Mouse (Mus musculus) kidney, adult 2 months (tissue): ENCODE data around the gene Pdzrn3. TPM values are rescaled to one million over a fixed set of nuclear protein-coding genes. Genes with fewer than 3 reads are reported as not detected.
A peak's percentile ranks its signal among the peaks of the same experiment; 100 is the strongest.

ENCODE experiments used
- DNase-seq: peaks from one replicate; pipeline ENCODE4 v3.0.0; 2021
- H3K27ac ChIP-seq: fragments of 200-500 bp; 2 replicates; pipeline ENCODE4 v1.5.1; 2012; ENCODE audit warnings: low read depth, low read length, control low read depth, inconsistent platforms; ENCODE audit not compliant: insufficient read depth
- H3K27me3 ChIP-seq: fragments of 200-500 bp; replicated peaks from 2 replicates; pipeline ENCODE4 v1.6.1; 2012; ENCODE audit warnings: mild to moderate bottlenecking, moderate library complexity, low read length, inconsistent platforms; ENCODE audit not compliant: control insufficient read depth, insufficient read depth
- H3K36me3 ChIP-seq: fragments of 200-500 bp; 2 replicates; pipeline ENCODE4 v1.6.1; 2012; ENCODE audit warnings: mild to moderate bottlenecking, moderate library complexity, low read length, inconsistent platforms; ENCODE audit not compliant: control insufficient read depth, insufficient read depth
- H3K4me1 ChIP-seq: fragments of 200-500 bp; 2 replicates; pipeline ENCODE4 v1.6.1; 2011; ENCODE audit warnings: low read length; ENCODE audit not compliant: control insufficient read depth, insufficient read depth
- H3K4me3 ChIP-seq: fragments of 200-500 bp; 2 replicates; pipeline ENCODE4 v1.5.1; 2011; ENCODE audit warnings: mild to moderate bottlenecking, low read depth, low read length, control low read depth; ENCODE audit not compliant: insufficient read depth
- CTCF ChIP-seq: fragments of 200-500 bp; conservative IDR thresholded peaks from 2 replicates; pipeline ENCODE4 v1.5.1; 2011; ENCODE audit warnings: low read depth, mild to moderate bottlenecking, control low read depth, low read length, moderate library complexity, mixed read lengths; ENCODE audit not compliant: insufficient read depth, insufficient read length
- POLR2A ChIP-seq: fragments of 200-500 bp; IDR thresholded peaks from one replicate; pipeline ENCODE4 v1.6.1; 2011; ENCODE audit warnings: low read depth, low read length, control low read depth
- WGBS: fragments of 180-500 bp; shearing (Covaris S2); methylation state at CpG from one replicate; pipeline ENCODE4 v1.1.7; 2018; 5-methylcytosine and 5-hydroxymethylcytosine counted together
- polyA plus RNA-seq: library from polyadenylated mRNA; depleted of rRNA; stranded (reverse); fragments of >200 nt; gene quantifications from 2 replicates; pipeline ENCODE4 v1.2.3, GENCODE M21; 2012

Gene Pdzrn3
- polyA plus RNA-seq, 1 experiment: 11.9 TPM

DNA sequence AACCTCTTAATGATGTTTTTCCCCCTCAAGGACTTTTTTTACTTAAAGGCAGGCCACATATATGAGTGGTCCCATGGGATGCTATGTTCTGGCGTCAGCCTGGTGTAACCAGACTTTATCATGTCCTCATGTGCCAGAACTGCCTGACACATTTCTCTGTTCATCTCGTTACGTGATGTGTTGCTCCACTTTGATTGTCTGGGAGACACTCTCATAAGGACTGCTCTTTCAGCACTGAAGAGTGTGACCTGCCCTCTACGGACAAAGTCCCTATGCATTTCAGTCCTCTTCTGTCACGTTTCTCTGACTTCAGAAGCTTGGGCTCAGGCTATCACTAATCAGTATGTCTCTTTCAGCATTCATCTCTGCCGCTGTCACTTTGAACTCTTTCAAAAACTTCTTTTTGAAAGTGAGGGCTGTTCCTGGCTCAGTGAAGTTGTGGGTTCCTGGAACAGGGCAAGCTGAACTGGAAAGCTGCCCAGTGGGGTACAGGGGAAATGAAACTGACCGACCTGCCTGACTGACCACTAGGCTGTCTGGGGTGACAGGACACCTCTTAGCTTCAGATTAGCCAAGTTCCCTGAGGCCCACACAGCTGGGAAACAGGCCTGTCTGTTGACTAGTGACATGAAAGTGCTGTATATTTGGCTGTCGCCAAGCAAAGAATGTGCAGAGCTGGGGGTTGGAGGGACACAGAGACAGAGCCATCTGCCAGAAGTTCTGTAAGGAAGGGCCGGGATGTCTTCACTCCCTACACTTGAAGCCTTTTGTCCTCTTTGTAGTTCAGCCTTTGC lies 10.7 kb downstream of the Pdzrn3 start:
- no peaks in the 10 kb centered on the region for H3K36me3 ChIP-seq
- 48% methylated on average over 9 of the region's 9 CpGs for WGBS
- no peak overlapping the region for H3K27ac ChIP-seq
- no peak overlapping the region for H3K4me3 ChIP-seq
- 0 out of 2 replicates have a peak, but pooled peaks have one; percentile 9 for TF ChIP-seq CTCF
- no peak for TF ChIP-seq POLR2A
- peak; percentile 85 for DNase-seq
- H3K4me1 ChIP-seq: peaks cover 8% of the 10 kb centered on the region; the same call in 1 of the 2 replicates
- no peaks in the 10 kb centered on the region for H3K27me3 ChIP-seq

DNA sequence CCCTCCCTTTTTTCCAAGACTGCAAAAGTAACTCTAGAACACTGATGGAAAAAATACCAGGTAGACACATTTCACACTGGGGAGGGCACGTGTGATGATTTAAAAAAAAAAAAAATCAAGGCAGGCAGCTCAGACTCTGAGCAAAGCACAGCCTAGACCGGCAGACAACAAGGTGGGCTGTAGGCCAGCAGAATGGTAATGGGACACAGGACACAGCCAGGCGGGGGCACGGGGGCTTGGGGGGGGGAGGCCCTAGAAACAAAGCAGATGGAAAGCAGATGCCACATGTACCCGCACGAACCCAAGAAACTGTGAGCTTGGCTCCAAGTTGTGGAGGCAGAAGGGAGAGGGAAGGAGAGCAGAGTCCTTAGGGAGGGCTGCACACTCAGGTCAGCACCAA lies 11.9 kb downstream of the Pdzrn3 start:
- H3K27ac ChIP-seq: no peak overlapping the region
- no peak overlapping the region for H3K4me3 ChIP-seq
- no peaks in the 10 kb centered on the region for H3K36me3 ChIP-seq
- no peak for DNase-seq
- WGBS: 80% methylated on average over 6 of the region's 6 CpGs
- H3K4me1 ChIP-seq: peaks cover 8% of the 10 kb centered on the region; the same call in 1 of the 2 replicates
- H3K27me3 ChIP-seq: no peaks in the 10 kb centered on the region
- TF ChIP-seq CTCF: no peak
- no peak for TF ChIP-seq POLR2A

DNA sequence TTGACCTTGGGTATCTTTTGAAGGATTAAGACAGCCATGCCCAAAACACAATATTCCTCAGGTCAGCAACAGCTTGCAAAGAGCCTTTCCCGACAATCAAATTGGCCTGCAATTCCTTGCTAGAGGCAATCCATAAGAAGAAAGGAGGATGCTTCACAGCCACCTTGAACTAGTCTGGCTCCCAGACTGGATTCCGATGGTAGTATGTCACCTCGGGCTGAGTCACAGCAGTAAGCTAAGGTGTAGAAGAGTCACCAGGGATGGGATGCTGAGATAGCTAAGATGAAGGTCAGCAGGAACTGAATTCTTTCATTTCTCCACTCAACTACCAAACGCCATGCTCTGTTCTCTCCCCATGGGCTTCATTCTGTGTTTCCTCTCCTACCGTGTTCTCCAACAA lies 13.8 kb downstream of the Pdzrn3 start:
- Histone ChIP-seq H3K27me3 (no peaks in the 10 kb centered on the region), H3K27ac (no peak overlapping the region), H3K4me3 (no peak overlapping the region), H3K36me3 (no peaks in the 10 kb centered on the region), H3K4me1 (peaks cover 5% of the 10 kb centered on the region; the same call in 1 of the 2 replicates)
- TF ChIP-seq CTCF (no peak), POLR2A (no peak)
- WGBS: 89% methylated on average over 5 of the region's 5 CpGs
- no peak for DNase-seq

DNA sequence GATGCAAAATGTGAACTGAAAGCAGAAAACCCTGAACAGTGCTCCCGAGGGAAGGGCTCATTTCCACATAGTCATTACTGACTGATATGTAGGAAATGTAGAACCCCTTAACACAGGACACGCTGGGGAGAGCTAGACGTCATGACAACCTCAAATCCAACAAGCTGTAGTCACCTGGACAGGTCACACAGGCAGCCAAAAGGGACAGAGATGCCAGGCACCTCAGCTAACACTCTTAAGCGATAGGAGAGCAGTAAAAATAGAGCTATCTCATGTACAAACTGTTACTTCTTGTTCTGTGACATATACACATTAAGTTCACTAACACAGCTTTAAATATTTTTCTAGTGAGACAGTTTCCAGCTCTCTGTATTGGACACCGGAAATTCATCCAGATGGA lies 15.0 kb downstream of the Pdzrn3 start:
- H3K36me3 ChIP-seq: no peaks in the 10 kb centered on the region
- no peaks in the 10 kb centered on the region for H3K27me3 ChIP-seq
- H3K27ac ChIP-seq: no peak overlapping the region
- no peak overlapping the region for H3K4me3 ChIP-seq
- 76% methylated on average over 5 of the region's 5 CpGs for WGBS
- peaks cover 5% of the 10 kb centered on the region; the same call in 1 of the 2 replicates for H3K4me1 ChIP-seq
- TF ChIP-seq POLR2A (no peak), CTCF (no peak)
- no peak for DNase-seq

DNA sequence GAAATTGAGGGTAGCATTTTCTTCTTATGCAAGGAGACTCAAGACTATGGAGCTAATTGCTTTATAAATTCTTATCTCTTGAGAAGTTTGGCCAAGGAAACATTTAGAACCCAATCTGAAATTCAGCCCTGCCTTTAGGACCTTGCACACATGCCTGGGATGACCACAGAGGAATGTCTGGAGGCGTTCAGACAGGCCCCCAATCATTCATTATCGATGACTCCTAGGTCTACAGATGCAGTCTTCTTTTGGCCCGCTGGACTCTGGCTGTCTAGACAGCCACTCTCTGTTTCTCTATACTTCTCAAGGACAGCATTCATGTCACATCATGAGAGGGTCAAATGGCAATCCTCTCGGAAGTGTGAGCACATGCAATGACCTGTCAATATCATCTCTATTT lies 15.4 kb downstream of the Pdzrn3 start:
- no peaks in the 10 kb centered on the region for H3K36me3 ChIP-seq
- H3K27me3 ChIP-seq: no peaks in the 10 kb centered on the region
- TF ChIP-seq CTCF (no peak), POLR2A (no peak)
- DNase-seq: no peak
- H3K4me1 ChIP-seq: peaks cover 1% of the 10 kb centered on the region; the same call in 1 of the 2 replicates
- no peak overlapping the region for H3K27ac ChIP-seq
- H3K4me3 ChIP-seq: no peak overlapping the region
- 83% methylated on average over 4 of the region's 4 CpGs for WGBS

- Histone ChIP-seq H3K36me3 (no peaks in the 10 kb centered on the region), H3K4me1 (no peaks in the 10 kb centered on the region), H3K27me3 (no peaks in the 10 kb centered on the region), H3K4me3 (no peak overlapping the region), H3K27ac (no peak overlapping the region)
- WGBS: 68% methylated on average over 12 of the region's 12 CpGs
- no peak for DNase-seq
- no peak for TF ChIP-seq CTCF
- TF ChIP-seq POLR2A: no peak
Measured at GRCm38 (mm10) chr6:101360211-101360737, 17.4 kb downstream of the Pdzrn3 start.

DNA sequence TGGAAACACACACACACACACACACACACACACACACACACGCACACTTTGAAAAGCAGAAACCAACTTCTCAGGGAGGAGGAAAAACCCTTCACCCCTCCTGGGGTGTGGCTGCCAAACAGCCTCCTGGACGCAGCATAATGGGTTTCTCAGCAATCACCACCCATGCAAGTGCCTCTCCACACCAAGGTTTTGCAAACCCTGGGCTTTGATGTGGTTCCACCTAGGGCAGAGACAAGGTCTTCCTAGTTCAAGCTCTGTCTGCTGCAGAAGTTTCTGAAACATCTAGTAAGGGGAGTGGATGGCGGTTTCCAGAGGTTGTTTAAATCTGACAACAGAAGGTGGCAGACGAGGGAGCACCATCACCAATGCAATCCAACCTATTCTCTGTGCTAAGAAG lies 18.1 kb downstream of the Pdzrn3 start:
- Histone ChIP-seq H3K4me1 (no peaks in the 10 kb centered on the region), H3K27ac (no peak overlapping the region), H3K36me3 (no peaks in the 10 kb centered on the region), H3K4me3 (no peak overlapping the region), H3K27me3 (no peaks in the 10 kb centered on the region)
- WGBS: 81% methylated on average over 4 of the region's 4 CpGs
- no peak for DNase-seq
- TF ChIP-seq POLR2A: no peak
- no peak for TF ChIP-seq CTCF
